Mouse (Mus musculus) intestine, embryonic 15.5 days (tissue): ENCODE data around the gene Vmn2r53. TPM values are rescaled to one million over a fixed set of nuclear protein-coding genes. Genes with fewer than 3 reads are reported as not detected.
"Not testable (repeated sequence)": the region's sequence is repeated elsewhere in the genome, so short reads cannot be mapped to it uniquely, and the experiment has no call there.

Experiments
- ATAC-seq: fragments of 200-750 bp; cut with Nextera tagmentation; 2 replicates; pipeline ENCODE4 v1.8.0; 2017; ENCODE audit warnings: moderate TSS enrichment, moderate library complexity
- H3K27ac ChIP-seq: fragments of 300-500 bp; sonication (generic); 2 replicates; pipeline ENCODE4 v1.5.1; 2015; ENCODE audit warnings: mild to moderate bottlenecking, inconsistent platforms
- H3K27me3 ChIP-seq: fragments of 300-500 bp; sonication (generic); replicated peaks from 2 replicates; pipeline ENCODE4 v1.6.1; 2015; ENCODE audit warnings: inconsistent platforms
- H3K36me3 ChIP-seq: fragments of 300-500 bp; sonication (generic); 2 replicates; pipeline ENCODE4 v1.6.1; 2015; ENCODE audit warnings: inconsistent platforms
- H3K4me1 ChIP-seq: fragments of 300-500 bp; sonication (generic); replicated peaks from 2 replicates; pipeline ENCODE4 v1.6.1; 2015; ENCODE audit warnings: inconsistent platforms
- H3K4me2 ChIP-seq: fragments of 300-500 bp; sonication (generic); replicated peaks from 2 replicates; pipeline ENCODE4 v1.6.1; 2015; ENCODE audit warnings: mild to moderate bottlenecking, inconsistent platforms
- H3K4me3 ChIP-seq: fragments of 300-500 bp; sonication (generic); replicated peaks from 2 replicates; pipeline ENCODE4 v1.5.1; 2015; ENCODE audit warnings: inconsistent platforms
- H3K9ac ChIP-seq: fragments of 300-500 bp; sonication (generic); 2 replicates; pipeline ENCODE4 v1.6.1; 2015; ENCODE audit warnings: inconsistent platforms
- H3K9me3 ChIP-seq: fragments of 300-500 bp; sonication (generic); 2 replicates; pipeline ENCODE4 v1.6.1; 2016; ENCODE audit warnings: inconsistent platforms
- WGBS: fragments of 180-500 bp; shearing (Covaris S2); methylation state at CpG from one replicate; pipeline ENCODE4 v1.1.7; 2015; 5-methylcytosine and 5-hydroxymethylcytosine counted together
- polyA plus RNA-seq: library from polyadenylated mRNA; unstranded; fragments of >200 nt; fragmentation: Nextera tagmentation; extraction: Ambion mirVana; gene quantifications from 2 replicates; pipeline ENCODE4 v1.2.1, GENCODE M21; 2015

Vmn2r53 gene
- polyA plus RNA-seq: not detected in 2 replicates

DNA sequence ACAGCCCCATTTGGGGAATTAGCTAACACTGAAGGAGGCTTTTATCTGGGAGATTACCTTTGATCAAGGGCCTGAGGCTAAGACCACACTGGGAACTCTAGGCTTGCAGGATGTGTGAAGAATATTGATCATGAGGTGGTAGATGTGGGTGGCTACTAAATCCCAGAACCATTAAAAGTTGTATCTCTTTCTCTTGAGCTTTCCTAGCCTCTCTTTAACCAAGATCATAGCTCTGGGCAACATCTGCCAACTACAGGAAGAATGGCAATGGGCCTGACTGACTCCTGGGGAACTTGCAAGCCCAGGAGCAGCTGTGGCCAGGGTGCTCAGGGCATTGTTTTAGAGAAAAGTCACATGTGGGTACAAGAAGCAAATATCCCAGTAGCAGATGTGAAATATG lies at the start of gene Vmn2r53:
Vmn2r53 (minus strand) TSS at position 101 of the 400 bp plus-strand sequence.
- H3K9me3 ChIP-seq: no peaks in the 10 kb centered on the region
- no peak within 1 kb of the TSS for H3K4me2 ChIP-seq
- ATAC-seq: no peak
- no peak within 1 kb of the TSS for H3K9ac ChIP-seq
- no peaks in the 10 kb centered on the region for H3K36me3 ChIP-seq
- H3K27ac ChIP-seq: no peak within 1 kb of the TSS
- H3K4me3 ChIP-seq: no peak within 1 kb of the TSS
- H3K27me3 ChIP-seq: no peaks in the 10 kb centered on the region
- H3K4me1 ChIP-seq: no peaks in the 10 kb centered on the region

DNA sequence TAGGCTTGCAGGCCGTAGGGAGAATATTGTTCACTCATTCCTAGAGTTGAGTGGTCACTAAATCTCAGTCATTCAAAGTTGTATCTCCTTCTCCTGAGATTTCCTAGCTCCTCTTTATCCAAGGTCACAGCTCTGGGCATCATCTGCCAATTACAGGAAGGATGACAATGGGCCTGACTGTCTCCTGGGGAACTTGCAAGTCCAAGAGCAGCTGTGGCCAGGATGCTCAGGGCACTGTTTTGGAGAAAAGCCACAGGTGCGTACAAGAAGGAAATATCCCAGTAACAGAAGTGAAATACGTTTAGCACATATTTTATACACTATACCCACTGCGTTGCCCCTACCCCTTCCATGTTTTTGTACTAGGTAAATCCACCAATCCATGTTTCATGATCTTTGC lies 31.6 kb upstream of the Vmn2r53 start, which contains the start of gene Vmn2r54:
Vmn2r54 (minus strand) TSS at position 101 of the 400 bp plus-strand sequence.
- 84% methylated on average over 3 of the region's 4 CpGs for WGBS
- H3K9ac ChIP-seq, ATAC-seq: not testable (repeated sequence)

More for the DNA sequence above, 31.6 kb upstream of the Vmn2r53 start, which contains the start of gene Vmn2r54:
- H3K27ac ChIP-seq, H3K36me3 ChIP-seq, H3K4me3 ChIP-seq, H3K9me3 ChIP-seq, H3K4me2 ChIP-seq, H3K4me1 ChIP-seq, H3K27me3 ChIP-seq: not testable (repeated sequence)

Other genes starting within 250 kb of the Vmn2r53 start
- gene Vmn1r84, start 239.5 kb downstream of the Vmn2r53 start, polyA plus RNA-seq: not detected in 2 replicates
- 3.1 and 3.2 TPM in 2 replicates for gene Zfp551, start 186.0 kb downstream of the Vmn2r53 start, polyA plus RNA-seq
- gene Zfp606, start 130.5 kb downstream of the Vmn2r53 start, polyA plus RNA-seq: 13.4 and 16.4 TPM in 2 replicates
- not detected in 2 replicates for gene 2900092C05Rik, start 96.3 kb downstream of the Vmn2r53 start, polyA plus RNA-seq
- not detected in 2 replicates for gene Vmn2r54, start 31.5 kb upstream of the Vmn2r53 start, polyA plus RNA-seq
- not detected in 2 replicates for gene Vmn2r55, start 76.2 kb upstream of the Vmn2r53 start, polyA plus RNA-seq
- gene Vmn2r56, start 126.2 kb upstream of the Vmn2r53 start, polyA plus RNA-seq: not detected in 2 replicates
- gene Zscan18, start 194.8 kb upstream of the Vmn2r53 start, polyA plus RNA-seq: 4.3 and 4.6 TPM in 2 replicates
- gene Zfp329, start 210.1 kb upstream of the Vmn2r53 start, polyA plus RNA-seq: 10.6 and 10.8 TPM in 2 replicates
- gene Zfp110, start 226.0 kb upstream of the Vmn2r53 start, polyA plus RNA-seq: 27.5 and 27.9 TPM in 2 replicates